Mouse (Mus musculus) frontal cortex, postnatal 36 days (tissue): ENCODE results near the gene Slc25a17.

Experiments
- DNase-seq, 2 experiments: peaks; one replicate each; pipeline ENCODE4 v3.0.0; 2022; ENCODE audit warnings: low spot score in 2 of 2

The Slc25a17 gene

DNA sequence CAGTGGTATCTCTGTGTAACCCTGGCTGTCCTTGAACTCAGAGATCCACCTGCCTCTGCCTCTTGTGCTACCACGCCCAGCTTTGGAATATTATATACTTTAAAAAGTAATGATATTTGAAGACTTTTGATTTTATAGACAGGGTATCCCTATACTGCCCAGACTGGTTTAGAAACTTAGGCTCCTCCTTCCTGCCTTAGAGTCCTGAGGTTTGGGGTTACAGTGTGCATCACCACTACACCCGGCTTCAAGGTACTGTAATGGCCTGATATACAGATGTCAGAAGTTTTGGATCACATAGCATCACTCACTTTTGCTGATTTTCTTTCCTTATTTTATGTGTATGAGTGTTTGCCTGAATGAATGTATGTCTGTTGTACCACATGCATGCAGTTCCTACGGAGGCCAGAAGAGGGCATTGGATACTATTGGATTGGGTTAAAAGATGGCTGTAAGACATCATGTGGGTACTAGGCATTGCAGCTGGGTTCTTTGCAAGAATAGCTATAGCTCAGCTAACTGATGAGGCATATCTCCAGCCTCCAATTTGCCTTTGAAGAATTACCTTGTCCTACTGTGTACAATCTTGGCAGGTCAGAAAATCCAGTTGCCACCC lies 5.4 kb downstream of the Slc25a17 start:
- no peak for DNase-seq

DNA sequence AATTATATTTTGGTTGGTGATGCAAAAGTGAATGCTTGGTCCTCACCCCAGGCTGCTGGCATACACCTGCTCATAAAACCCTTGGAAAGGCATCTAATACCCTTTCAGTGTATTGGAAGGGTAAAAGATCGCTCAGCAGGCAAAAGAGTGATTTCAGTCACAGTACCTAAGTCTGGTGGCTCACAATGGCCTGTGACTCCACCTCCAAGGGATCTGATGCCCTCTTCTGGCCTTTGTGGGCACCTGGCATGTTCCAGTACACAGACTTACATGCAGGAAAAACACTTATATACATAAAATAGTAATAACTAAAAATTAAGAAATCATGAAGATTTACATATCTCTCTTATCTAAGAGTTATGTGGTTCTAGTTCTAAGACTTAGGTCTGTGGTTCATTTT lies 8.0 kb downstream of the Slc25a17 start:
- DNase-seq = no peak

DNA sequence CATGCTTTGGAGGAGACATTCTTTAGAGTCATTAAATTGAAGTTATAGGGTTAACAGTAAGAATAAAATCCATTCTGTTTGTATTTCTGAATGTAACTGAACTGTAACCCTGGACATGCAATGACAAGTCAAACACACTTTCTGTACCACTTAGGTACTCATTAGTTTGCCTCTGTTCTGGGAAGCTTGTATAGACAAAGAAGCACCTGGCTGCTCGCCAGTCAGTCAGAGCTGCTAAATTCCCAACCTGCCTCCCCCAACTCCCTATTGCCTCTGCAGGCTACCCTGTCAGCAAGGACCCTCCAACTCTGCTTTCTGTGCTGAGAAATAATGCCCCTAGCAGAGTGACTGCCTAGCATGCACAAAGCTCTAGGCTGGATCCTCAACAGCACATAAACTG lies 10.2 kb downstream of the Slc25a17 start:
- DNase-seq = no peak

DNA sequence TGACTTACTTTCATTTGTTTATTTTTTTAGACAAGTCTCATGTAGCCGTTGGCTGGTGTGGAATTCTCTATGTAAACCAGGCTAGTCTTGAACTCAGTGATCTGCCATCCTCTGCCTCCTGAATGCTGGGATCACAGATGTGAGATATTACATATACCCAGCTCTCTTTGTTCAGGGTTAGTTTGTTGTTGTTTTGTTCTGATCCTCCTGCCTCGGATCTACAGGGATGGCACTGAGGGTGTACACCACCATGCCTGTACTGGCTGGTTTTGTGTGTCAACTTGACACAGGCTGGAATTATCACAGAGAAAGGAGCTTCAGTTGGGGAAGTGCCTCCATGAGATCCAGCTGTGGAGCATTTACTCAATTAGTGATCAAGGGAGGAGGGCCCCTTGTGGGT lies 12.2 kb downstream of the Slc25a17 start:
- no peak for DNase-seq

DNA sequence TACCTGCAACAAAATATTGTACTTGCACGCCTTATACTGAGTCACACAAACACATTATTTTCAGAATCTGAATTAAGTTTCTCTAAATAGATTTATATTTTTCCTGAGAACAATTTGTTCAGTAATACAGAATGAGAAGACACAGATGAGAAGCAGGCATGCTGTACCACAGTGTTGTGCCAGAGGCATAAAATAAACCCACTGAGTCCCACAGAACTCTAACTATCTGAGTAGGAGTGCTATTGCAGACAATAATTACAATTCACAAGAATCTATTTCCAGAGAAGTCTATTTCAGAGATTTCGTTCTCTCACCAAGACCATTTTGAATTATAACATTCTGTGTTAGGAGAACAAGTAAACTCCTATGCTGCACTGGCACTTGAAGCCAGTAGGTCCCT lies 13.1 kb downstream of the Slc25a17 start:
- DNase-seq = peak in 1 of 2 experiments; percentile 53

DNA sequence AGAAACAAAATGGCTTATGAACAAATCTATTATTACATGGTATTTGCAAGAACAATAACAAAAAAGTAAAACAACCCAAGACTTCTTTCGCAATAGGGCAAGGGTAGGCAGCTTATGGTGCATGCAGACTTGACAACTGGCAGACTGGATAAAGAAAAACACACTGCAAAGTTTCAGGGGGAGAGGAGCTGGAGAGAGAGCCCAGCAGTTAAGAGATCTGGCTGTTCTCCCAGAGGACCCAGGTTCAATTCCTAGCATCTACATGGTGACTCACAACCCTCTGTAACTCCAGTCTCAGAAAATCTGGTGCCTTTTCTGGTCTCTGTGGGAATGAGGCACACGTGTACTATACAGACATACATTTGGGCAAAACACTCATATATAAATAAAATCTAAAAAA lies 19.2 kb downstream of the Slc25a17 start:
- DNase-seq = peak in 1 of 2 experiments; percentile 45

DNA sequence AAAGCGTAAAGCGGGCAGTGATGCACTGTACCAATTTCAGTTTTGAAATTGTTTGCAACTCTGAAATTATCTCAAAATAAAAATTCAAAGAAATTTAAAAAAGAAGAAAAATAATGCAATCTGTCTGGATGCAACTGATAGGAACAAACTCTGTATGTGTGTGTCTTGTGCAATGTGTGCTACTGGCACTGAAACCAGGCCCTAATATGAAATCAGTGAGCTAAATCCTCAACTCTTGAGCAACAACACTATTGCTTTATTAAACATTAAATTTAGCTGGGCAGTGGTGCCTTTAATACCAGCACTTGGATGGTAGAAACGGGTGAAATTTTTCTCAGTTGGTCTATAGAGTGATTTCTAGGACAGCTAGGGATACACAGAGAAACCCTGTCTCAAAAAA lies 21.5 kb downstream of the Slc25a17 start:
- DNase-seq = no peak

DNA sequence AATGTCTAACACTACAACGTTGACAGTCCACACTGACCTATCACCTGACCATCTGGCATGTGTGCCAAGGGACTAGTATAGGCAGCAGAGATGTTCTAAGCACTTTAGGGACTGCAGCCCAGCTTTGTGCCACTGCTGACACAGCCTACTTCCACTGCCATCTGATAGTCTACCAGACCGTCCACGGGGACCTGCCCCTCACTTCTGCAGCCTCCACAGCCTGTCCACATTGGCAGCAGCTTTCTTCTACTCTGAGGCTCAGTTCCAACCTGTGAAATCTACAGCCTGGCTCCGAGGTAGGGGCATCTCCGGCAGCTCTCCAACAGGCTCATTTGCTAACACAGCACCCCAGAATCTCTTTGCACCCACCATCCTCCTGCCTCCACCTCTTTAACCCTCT lies 24.1 kb downstream of the Slc25a17 start:
- DNase-seq = peak in 1 of 2 experiments; percentile 30

DNA sequence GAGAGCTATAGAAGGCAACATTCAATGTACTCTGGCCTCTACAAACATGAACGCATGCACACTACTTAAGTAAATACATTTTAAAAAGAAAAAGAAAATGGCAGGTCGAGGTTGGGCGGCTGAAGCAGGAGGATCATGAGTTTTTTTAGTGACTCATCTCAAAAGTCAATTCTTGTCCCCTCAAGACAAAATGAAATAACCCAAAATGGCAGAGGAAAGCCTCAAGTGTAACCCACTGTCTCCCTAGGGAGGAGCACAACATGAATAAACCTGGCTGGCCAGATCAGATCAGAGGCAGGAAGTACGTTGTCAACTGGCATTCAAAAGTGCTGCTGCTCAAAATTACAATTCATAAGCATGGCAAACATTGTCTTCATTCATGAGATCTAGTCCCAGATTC lies 28.1 kb downstream of the Slc25a17 start:
- no peak for DNase-seq

DNA sequence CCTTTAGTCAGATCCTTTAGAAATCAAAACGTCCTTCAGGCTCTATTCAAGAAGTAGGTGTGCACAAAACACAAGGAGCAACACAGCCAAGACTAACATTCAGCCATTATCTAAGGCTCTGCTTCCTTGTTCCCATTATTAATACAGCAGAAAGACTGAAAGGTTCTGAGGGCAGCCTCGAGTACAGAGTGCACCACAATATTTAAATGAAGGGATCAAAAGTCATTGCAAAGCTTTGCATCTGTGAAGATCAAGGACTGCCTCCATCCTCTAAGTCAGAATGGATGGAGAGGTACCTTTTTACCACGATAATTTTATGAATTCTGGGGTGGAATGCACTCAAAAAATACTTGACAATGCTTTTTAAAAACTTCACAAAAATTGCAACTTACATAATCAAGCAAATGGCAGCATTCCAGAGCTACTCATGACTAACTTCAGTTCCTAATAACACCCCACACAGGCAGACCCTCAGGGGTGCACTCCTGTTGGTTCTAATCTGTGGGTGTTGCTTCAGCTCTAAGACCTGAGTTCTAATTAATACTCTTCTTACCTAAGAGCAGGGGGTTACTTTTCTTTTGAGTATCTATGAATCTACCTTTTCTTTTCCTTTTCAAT lies 29.7 kb downstream of the Slc25a17 start:
- no peak for DNase-seq

DNA sequence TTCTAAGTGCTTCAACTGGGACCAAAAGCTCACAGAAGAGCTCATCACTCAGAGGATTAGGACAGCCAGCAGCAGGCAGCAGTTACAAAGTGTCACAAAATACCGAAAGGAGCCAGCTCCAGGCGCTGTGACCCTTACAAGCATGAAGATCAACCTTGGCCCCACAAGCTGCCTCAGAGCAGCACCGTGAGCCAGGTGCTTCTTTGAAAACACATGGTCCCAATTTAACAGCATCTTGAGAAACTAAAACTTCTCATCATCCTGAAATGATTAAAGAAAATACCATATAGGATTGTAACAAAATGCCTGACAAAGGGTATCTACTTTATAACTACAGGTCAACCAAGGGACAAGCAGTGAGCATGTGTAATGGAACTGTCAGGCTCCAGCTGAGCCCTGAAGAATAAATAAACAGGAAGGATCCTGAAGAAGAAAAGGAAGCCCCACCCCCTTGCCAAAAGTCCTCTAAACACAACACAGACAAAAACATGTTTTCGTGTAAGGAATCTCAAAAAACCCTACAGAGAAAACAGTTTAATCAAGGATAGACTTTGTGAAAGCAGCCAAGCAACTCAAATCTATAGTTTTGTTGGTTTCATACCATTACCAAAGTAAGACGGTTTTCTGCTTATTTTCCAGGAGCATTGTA lies 30.8 kb downstream of the Slc25a17 start:
- DNase-seq = no peak

DNA sequence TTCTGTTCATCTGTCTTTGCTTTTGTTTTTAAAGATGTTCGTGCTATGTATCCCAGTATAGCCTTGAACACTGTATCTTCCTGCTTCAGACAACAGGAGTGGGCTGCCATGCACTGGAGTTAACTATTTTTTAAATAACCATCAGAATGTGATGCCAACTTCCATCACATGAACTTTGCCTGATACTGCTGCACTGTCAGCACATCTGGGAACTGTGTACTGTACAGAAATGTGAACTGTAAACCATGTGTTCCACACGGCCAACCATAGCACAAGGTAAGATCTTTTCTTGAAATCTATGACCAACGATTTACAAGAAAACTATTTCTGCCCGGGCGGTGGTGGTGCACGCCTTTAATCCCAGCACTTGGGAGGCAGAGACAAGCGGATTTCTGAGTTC lies 33.1 kb downstream of the Slc25a17 start:
- DNase-seq = no peak

DNA sequence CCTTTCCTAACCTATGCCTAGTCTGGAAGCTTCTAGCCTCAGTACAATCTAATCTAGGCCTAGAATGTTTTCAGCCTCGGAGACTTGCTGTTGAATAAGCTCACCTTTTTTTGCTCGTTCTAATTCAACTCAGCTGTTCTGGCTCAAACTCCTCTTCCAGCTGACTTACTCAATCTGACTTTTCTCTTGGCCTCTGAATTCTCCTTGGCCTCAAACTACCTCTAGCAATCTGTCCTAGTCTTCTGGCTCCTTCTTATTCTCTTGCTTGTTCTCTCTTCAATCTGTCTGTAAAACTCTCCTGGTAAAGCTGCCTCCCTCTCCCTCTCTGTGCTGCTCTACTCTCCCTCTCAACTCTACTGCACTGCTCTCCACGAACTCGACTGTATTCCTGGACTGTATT lies 35.6 kb downstream of the Slc25a17 start:
- no peak for DNase-seq

DNA sequence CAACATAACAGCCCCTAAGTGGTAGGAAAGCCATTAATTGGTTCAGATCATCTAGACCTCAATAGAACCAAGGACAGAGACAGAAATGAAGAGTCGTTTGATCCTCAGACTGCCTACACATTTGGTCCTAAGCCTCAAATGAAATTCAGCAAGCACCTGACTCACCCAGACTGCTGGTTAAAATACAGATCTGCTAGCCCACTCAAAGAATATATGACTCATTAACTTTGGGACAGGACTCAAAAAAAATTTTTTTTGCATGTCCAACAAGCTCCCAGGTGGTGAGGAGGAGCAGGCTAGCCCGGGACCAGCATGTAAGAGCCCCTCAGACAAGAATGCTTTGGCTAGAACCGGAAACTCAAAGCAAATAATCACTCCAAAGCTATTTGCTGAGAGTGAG lies 40.5 kb downstream of the Slc25a17 start:
- DNase-seq = peak in 1 of 2 experiments; percentile 35

DNA sequence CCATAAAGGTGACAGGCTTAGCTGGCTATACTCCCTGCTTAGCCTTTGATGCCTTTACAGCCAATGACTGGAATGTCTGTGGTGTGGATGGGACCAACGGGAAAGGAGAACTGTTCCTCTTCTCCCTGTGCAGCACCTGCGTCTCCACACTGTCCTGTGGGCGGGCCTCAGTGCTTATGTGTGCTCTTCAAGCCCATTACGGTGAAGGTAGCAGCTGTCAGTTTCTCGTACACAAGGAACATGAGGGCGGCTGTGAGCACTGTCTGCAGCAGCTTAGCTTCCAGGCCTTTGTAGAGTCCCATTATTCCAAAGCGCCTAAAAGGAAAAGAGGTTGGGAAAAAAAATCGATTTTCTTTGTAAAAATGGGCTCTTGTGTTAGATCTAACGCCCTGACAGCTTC lies 41.1 kb downstream of the Slc25a17 start:
- no peak for DNase-seq

DNA sequence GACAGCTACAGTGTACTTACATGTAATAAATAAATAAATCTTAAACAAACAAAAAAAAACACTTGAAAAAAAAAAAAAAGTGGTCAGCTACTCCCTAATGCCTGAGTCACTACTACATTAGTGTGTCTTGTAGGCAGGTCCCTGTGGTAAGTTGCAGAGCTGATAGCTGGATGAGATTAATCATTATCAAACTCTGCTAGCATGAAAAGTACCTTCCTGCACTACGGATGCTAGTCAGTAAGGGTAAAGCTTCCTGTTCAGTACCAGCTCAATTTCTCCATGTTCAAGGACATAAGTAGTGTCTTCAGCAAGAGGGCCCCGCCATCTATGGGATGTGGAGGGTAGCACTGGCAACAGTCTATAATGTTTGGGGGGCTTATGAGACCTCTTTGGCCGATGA lies 46.7 kb downstream of the Slc25a17 start:
- no peak for DNase-seq

DNA sequence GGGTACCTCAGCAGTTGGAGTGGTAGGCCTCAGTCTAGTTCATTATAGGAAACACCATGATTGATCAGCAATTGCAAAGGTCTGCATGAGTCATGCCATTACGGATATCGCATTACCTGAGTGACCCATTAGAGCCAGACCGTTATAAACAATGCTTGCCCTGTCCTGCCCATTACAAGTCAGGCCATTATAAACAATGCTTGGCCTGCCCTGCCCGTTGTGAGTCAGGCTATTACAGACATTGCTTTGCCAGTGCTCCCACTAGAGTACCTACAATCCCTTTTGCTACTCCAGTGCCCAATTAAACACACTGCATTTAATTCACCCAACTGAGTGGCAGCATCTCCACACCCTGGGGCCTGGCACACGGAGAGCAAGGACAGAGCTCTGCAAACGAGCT lies 49.6 kb downstream of the Slc25a17 start:
- no peak for DNase-seq

DNA sequence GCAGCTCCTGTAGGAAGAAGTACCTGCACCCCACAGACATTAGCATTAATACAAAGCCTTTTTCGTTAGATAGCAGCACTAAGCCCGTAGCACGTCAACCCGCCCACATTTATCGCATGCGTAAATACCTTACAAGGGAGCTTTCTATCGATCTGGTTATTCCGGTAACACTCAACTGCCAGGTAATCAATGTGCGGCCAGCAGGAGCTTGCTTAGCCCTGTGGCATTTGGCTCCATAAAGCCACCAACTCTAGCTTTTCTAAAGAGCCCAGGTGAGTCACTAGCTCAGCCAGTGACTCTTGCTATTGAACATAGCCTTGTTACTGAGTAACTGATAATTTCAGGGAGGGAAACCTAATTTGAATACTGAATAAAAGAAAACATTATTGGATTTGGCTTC lies 50.3 kb downstream of the Slc25a17 start:
- DNase-seq = no peak

DNA sequence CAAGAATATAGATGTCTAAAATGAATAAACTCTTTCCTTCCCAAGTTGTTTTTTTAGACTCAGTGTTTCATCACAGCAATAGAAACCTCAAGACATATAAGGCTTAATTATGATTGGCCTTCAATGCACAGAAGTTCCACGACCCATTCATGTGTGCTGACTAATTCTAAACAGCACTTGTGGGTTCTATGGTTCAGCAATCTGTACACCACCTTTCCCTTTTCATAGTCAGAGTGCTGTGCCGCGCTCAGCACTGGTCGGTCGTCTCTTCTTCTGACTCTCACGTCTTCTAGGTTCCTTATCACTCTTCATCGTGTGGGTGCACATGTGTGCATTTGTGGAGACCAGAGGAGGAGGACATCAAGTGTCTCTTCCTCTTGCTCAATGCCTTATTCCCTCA lies 52.6 kb downstream of the Slc25a17 start:
- DNase-seq = no peak

DNA sequence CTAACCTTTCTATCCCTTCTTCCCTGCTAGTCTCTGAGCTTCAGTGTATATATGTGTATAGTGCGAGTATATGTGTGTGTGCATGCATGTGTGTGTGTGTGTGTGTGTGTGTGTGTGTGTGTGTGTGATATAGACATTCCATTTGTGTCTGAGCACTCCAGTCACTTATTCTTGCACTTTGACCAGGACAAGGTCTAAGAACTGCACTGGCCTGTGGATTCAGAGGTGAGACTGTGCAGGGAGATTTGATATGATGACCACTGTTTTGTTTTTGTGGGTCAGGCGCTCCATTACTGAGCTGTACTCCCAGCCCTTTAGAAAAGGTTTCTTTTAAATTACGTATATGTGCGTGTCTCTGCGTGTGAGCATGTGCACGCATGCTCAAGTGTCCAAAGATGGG lies 54.1 kb downstream of the Slc25a17 start:
- no peak for DNase-seq

DNA sequence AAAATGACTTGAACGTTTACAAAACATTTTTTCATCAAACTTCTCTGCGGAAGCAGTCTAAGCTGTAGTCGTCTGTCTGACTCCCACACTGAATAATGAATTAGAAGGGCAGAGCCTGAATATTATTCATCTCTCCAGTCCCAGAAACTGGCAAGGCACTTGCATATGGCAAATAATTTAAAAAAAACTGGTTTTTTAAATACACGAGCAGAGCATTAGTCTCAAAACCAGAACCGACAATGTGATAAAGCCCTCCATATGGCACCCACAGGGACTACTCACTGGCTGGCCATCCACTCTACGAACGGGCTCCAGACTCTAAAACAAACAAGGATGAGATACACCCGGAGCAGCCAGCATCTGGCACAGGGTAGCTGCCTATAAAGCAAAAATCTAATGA lies 55.6 kb downstream of the Slc25a17 start:
- no peak for DNase-seq

DNA sequence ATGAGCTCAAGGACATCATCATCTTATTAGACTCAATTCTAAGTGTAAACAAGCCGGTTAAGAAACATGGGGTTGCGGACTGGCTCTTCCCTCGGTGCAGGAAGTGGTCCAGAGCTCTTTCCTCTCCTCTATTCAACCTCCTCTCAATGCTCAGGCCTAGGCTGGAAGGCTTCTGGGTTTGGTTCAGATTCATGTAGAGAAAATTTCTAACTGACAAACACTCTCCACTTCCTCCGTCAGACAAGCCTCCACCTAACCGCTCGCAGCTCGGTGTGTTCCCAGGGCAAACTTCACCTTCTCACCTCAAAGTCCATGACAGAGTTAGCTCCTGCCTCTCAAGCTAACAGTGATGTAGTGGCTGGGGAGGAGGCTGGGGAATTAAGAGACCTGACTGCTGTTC lies 56.6 kb downstream of the Slc25a17 start:
- DNase-seq = no peak

DNA sequence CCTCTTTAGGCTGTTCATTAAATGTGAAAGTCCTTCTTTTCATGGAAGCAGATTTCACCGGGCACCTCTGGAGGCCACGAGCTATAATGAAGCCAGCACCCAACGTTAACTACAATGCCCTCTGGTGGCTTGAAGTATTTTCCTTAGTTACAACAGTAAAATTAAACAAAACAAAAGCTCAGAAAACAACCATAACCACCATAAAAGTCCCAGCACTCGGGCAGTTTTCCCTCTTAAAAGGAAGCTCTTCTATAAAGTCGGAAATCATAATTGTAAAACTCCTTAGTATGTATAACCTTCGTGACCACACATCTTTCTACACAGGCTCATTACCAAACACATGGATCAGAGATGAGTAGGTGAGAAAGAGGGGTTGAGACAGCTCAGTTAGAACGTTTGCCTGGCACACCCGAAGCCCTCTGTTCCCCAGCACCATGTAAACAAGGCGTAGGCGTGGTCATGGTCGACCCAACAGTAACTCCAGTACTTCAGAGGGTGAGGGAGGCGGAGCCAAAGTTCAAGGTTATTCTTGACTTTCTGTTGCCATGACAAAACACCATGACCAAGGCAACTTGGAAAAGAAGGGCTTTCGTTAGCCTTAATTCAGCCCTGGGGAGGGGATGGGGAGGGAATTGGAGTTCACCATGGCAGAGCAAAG lies 58.3 kb downstream of the Slc25a17 start:
- no peak for DNase-seq
